Mouse (Mus musculus) v-Abl transformed pro-B cells (cell line): ENCODE results near the gene Gprin3.
"Not testable (repeated sequence)": the region's sequence is repeated elsewhere in the genome, so short reads cannot be mapped to it uniquely, and the experiment has no call there.

Experiments used
- in situ Hi-C, 2 experiments: fragments of 400-800 bp; cut with MboI; formaldehyde crosslinking; loops; one replicate each; pipeline ENCODE4 v1.15.1; 2025; ENCODE audit not compliant: unreplicated experiment in 2 of 2

Gprin3 gene

DNA sequence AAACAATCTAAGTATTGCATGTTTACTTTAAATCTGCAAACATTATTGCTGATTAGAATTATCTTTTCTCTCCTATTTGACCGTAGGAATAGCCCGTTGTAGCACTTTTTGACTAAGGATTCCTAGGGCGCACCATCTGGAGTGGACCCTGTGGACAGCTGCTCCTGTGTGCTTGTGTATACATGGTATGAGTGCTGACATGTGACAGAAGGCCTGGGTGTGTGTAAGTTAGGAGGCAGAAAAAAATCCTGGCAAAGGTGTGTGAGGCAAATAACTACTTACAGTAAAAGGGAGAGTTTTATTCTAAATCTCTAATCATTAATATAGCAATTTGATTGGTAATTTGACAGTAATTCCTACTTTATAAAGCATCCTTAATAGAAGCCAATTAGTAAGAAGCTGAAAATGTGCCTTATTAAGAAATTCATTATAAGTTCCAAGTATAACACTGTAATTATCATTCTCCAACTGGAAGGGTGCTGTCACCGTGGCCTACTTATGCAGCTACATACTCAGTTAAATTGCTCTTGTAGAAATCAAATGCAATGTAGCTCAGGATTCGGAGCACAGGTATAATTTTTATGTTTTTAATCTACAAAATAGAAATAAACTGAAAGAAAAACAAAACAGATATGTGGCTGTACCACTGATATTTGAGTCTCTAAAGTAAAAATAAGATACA lies 74.8 kb downstream of the Gprin3 start:
- in situ Hi-C loops, result no loop called here

DNA sequence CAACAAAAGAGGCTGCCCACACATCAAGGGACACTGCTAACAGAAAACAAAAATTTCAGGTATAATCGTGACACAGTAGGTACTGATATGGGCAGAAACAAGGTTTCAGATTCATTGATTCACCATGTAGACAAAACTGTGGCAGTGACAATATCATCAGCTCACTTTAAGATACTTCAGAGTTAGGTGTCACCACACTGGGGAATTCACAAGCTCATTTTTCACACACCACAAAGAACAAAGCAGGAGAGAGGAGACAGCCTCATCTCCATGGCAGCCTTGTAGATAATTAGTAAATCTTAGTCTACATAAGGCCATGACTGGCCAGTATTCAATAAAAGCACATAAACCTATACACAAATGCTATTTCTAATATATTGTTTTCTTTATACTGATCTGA lies 77.4 kb downstream of the Gprin3 start:
- in situ Hi-C loops, result no loop called here

DNA sequence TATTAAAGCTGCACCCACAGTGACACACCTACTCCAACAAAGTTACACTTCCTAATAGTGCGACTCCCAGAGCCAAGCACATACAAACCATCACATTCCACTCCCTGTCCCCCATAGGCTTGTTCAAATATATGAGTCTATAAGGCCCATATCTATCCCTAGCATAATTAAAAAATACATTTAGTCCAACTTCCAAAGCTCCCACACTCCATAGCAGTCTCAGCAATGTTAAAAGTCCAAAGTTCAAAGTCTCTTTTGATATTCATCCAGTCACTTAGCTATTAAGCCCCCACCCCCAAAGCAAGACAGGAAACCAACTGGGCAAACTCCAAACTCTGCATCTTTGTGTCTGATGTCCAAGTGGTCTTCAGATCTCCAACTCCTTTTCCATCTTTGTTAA lies 84.9 kb downstream of the Gprin3 start:
- in situ Hi-C loops, result no loop called here

DNA sequence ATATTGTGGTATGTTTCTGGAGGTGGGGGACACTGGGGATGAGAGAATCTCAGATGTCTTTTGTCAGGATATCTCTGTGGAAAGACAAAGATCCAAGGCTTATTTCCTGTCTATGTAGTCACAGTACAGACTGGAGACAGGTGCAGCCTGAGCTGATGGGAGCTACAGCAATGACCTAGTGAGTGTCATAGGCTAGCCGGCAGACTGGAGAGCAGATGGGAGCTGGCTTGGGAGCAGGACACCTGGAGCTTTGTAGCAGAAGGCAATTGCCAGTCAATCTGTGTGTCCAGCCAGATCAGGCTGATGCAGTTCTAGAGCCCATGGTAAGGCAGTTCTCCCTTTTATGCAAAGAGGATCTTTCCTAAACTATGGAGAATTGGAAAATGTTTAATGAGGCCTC lies 97.8 kb downstream of the Gprin3 start:
- in situ Hi-C loops, result no loop called here

DNA sequence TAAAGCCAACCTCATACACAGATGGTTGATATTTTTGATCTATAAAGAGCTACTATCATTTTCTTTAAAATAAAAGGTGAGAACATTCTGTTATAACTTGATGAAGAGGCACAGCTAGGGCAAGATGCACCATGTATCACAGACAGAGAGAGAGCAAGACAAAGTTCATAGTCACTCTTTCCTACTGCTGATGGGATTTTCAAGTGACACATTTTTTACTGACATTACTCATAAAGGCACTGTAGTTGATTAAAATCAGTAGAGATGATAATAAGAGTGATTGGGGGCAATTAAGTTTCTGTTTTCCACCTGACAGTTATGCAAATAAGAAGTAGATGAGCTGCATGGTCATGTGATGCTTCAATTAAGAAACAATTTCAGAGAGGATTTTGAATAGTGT lies 110.2 kb downstream of the Gprin3 start:
- in situ Hi-C loops, result no loop called here

DNA sequence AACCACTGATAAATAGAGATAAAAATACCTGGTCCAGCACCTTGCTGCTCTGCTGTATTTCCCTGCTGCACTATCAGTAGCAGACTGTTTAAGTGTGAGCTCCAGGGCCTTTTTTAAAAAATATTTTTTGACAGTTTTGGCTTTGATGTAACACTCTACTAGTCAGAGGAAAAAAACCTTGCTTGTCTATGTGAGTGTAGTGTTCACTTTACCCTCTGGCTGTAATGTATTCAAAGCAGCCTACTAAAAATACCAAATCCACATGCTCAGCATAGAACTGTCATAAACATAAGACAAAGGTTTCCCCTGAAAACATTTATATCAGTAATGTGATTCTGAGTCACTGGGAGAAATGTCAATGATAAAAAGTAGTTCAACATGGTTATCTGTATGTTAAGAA lies 111.0 kb downstream of the Gprin3 start:
- in situ Hi-C loops, result no loop called here

DNA sequence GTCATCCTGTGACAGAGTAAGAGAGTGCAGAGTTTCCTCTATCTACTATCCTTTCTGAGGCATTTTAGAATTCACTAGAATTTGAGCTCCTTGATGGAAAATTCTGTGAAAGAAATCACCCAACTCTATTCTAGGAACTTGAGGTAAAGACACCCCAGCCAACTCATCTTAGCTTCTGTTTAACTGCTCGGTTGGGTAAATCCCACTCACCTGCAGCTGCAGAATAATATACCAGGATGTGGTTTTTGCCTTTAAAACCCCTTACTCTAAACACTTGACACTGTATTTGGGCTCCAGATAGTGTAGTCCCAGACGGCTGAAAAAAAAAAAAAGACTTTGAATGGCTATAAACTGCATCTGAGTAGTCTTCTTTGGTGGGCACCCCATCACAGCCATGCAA lies 112.9 kb downstream of the Gprin3 start:
- in situ Hi-C loops, result no loop called here

DNA sequence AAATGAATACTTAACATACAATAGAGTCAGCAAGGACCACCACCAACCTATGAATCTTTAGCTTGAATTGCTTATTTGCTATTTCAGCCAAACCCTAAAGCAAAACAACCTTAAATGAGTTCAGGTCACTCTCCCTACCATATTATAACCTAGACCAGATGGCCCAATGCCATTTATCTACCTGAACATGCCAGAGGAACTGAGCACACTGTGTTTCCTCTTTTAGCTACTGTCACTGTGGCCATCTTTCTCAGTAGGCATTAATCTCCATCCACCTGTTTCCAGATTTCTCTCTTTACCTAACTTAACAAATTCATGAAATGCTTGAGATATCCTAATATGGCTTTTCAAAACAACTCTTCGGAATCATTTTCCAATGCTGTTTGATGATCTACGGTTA lies 114.9 kb downstream of the Gprin3 start:
- in situ Hi-C loops, result no loop called here

DNA sequence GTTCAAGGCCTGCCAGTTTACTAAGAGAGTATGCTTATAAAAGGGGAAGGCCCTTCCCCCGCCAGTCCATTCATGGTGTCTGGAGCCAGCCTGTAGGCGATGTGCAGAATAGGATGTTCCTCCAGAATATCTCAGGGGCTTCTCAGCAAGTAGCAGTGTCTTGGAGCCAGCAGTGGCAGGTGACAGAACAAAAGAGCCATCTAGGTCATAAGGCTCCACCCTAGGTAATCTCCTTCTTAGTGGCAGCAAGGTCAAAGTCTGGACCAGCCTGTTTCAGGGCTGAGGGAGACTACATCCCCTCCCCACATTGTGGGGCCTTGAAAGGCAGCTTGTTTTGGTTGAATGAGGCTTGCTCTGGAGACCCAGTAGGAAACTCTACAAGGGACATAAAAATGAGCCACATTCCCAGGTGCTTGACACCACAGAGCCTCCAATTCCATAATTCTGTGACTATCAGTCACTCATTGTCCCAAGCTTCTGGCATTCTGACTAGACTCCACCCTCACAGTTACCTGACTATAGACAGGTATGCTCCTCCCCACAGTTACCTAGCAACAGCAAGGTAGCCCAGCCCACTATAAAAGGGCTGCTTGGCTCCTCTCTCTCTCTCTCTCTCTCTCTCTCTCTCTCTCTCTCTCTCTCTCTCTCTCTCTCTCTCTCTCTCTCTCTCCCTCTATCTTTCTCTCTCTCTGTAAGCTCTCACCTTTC lies 121.7 kb downstream of the Gprin3 start:
- in situ Hi-C loops, result not testable (repeated sequence)

DNA sequence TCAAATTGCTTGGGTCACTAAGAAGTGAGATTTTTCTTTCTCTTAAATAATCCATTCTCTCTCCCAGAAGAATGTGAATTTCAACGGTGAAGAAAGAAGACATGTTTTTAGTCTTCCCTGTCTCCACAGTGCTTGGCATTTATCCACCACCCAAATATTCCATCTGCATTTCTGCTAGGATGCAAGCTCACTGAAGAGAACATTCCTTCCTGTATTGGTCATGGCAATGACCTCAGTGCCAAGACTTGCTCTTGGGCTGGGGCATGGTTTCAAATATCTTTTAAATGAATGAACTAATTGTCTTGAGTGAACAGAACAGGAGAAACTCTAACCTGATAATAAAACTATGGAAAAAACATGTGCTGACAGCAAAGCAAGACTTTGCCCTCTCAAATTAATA lies 123.1 kb downstream of the Gprin3 start:
- in situ Hi-C loops, result no loop called here
